Mouse (Mus musculus) heart, adult 2 months (tissue): Measurements from ENCODE around the gene Prss12. TPM values are rescaled to one million over a fixed set of nuclear protein-coding genes. Genes with fewer than 3 reads are reported as not detected.

Experiments used
- DNase-seq, 2 experiments: peaks; one replicate each; pipeline ENCODE4 v3.0.0; 2021
- H3K27ac ChIP-seq: fragments of 200-600 bp; 2 replicates; pipeline ENCODE4 v1.8.1; 2022
- H3K27me3 ChIP-seq: fragments of 200-500 bp; 2 replicates; pipeline ENCODE4 v1.6.1; 2012; ENCODE audit warnings: mild to moderate bottlenecking, low read length, inconsistent platforms, mixed read lengths; ENCODE audit not compliant: control insufficient read depth, insufficient read depth
- H3K36me3 ChIP-seq: fragments of 200-500 bp; 2 replicates; pipeline ENCODE4 v1.6.1; 2012; ENCODE audit warnings: low read length, inconsistent platforms; ENCODE audit not compliant: control insufficient read depth, insufficient read depth
- H3K4me1 ChIP-seq: fragments of 200-500 bp; 2 replicates; pipeline ENCODE4 v1.6.1; 2011; ENCODE audit warnings: low read length; ENCODE audit not compliant: control insufficient read depth, insufficient read depth
- H3K4me3 ChIP-seq: fragments of 200-600 bp; 2 replicates; pipeline ENCODE4 v1.8.1; 2022
- H3K79me2 ChIP-seq: fragments of 200-500 bp; replicated peaks from 2 replicates; pipeline ENCODE4 v1.6.1; 2012; ENCODE audit warnings: mild to moderate bottlenecking, inconsistent platforms, low read length, moderate library complexity, mixed read lengths; ENCODE audit not compliant: control insufficient read depth, insufficient read depth
- H3K9ac ChIP-seq: fragments of 200-500 bp; 2 replicates; pipeline ENCODE4 v1.6.1; 2012; ENCODE audit warnings: low read depth, mild to moderate bottlenecking, control low read depth, inconsistent platforms, low read length, mixed read lengths
- CTCF ChIP-seq: fragments of 200-600 bp; IDR thresholded peaks from 2 replicates; pipeline ENCODE4 v1.8.1; 2022; ENCODE audit warnings: antibody characterized with exemption, mild to moderate bottlenecking, moderate library complexity
- EP300 ChIP-seq: fragments of 200-500 bp; IDR thresholded peaks from 2 replicates; pipeline ENCODE4 v1.6.1; 2011; ENCODE audit warnings: low read depth, low read length, control low read depth; ENCODE audit not compliant: insufficient read depth
- POLR2A ChIP-seq: fragments of 200-500 bp; IDR thresholded peaks from 2 replicates; pipeline ENCODE4 v1.6.1; 2011; ENCODE audit warnings: mild to moderate bottlenecking, low read depth, low read length, control low read depth; ENCODE audit not compliant: insufficient read depth
- WGBS: fragments of 180-500 bp; shearing (Covaris S2); methylation state at CpG from one replicate; pipeline ENCODE4 v1.1.7; 2018; 5-methylcytosine and 5-hydroxymethylcytosine counted together
- intact Hi-C: fragments of 180-260 bp; cut with DNase I; formaldehyde crosslinking; loops from one replicate; pipeline ENCODE4 v1.15.1; 2025
- polyA plus RNA-seq: library from polyadenylated mRNA; depleted of rRNA; stranded (reverse); fragments of >200 nt; gene quantifications from 2 replicates; pipeline ENCODE4 v1.2.3, GENCODE M21; 2012; rRNA removed
- total RNA-seq, 2 experiments: library from RNA; stranded (reverse); gene quantifications; 2 replicates each; pipeline ENCODE4 v1.2.3; 2021

Gene Prss12
- total and polyA plus RNA-seq, 3 experiments, result 0.55 to 0.91 (median 0.66) TPM

DNA sequence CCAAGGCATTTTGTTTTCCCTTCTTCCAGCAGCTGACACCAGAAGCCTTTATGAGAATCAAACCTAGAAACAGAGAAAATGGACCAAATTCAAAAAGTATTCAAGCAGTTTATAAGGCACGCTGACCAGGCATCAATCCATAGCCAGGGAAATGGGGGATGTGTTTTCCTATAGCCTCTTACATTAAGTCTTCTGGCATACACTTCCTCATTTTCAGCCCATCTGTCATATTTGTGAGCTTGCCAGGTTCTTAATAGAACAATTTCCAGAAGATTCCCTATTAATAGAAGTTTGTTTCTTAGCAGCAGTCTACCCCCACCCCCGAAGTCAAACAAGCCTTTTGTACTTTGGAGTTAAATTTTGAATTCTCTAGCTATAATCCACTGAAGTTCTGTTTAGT lies 84.4 kb downstream of the Prss12 start:
- Histone ChIP-seq H3K4me3 (no peak overlapping the region), H3K36me3 (no peaks in the 10 kb centered on the region), H3K27me3 (no peaks in the 10 kb centered on the region), H3K4me1 (no peaks in the 10 kb centered on the region), H3K9ac (no peak overlapping the region), H3K79me2 (no peaks in the 10 kb centered on the region), H3K27ac (no peak overlapping the region)
- TF ChIP-seq POLR2A (no peak), CTCF (no peak), EP300 (no peak)
- intact Hi-C loops, result no loop called here
- DNase-seq, result no peak
- WGBS, result 41% methylated on average over 2 of the region's 2 CpGs

DNA sequence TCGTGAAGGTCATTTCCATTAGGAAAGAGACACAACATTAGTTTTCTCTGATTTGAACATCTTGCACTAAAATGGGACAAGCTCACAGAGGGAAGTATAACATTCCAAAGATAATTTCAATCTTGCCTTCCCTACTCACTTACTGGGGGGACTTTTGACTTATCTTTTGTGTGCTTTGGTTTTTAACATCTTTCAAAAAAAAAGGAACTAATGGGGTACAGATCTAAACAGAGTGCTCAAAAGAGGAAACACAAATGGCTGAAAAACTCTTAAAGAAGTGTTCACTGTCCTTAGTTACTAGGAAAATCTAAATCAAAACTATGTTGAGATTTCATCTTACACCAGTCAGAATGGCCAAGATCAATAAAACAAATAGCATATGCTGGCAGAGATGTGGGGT lies 90.6 kb downstream of the Prss12 start:
- WGBS, result 74% methylated on average over 1 of the region's 1 CpGs
- H3K27ac ChIP-seq, result no peak overlapping the region
- intact Hi-C loops, result no loop called here
- TF ChIP-seq CTCF (no peak), POLR2A (no peak), EP300 (no peak)
- no peak overlapping the region for H3K9ac ChIP-seq
- no peaks in the 10 kb centered on the region for H3K79me2 ChIP-seq
- no peaks in the 10 kb centered on the region for H3K4me1 ChIP-seq
- no peak overlapping the region for H3K4me3 ChIP-seq
- H3K36me3 ChIP-seq, result no peaks in the 10 kb centered on the region
- no peaks in the 10 kb centered on the region for H3K27me3 ChIP-seq
- DNase-seq, result no peak

DNA sequence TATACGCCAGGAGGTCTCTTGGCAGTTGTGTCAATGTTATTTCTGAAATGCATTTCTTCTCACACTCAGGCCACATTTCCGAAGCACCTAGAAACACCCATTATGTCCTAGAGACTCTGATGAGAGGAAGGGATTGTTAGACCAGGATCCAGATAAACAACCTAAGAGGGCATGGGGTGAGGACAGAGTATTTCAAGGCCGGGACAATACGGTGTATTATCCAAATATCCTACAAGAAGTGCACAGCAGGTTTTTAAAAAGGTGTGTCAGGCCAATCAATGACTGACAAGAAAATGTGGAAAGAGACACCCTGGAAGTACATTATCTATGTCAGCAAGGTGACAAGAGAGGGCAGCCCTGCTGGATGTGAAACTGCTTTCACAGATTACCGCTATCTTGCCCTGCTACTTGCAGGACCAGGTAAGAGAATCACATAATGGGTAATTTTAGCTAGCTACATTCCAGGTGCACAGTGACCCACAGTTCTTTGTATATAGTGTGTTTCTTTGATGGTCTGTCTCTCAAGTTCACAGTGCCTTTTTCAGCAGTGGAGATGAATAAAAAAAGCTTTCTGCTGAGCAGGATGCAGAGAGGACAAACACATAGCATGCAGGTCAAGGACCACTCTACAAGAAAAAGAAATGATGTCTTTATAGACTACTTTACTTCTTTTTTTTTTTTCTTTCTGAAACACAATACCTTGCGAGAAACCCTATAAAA lies 97.0 kb downstream of the Prss12 start:
- no peaks in the 10 kb centered on the region for H3K36me3 ChIP-seq
- no peak for DNase-seq
- no peak overlapping the region for H3K27ac ChIP-seq
- H3K4me1 ChIP-seq, result no peaks in the 10 kb centered on the region
- H3K4me3 ChIP-seq, result no peak overlapping the region
- H3K9ac ChIP-seq, result no peak overlapping the region
- no peaks in the 10 kb centered on the region for H3K79me2 ChIP-seq
- intact Hi-C loops, result no loop called here
- WGBS, result 82% methylated on average over 6 of the region's 6 CpGs
- TF ChIP-seq EP300 (no peak), CTCF (no peak), POLR2A (no peak)
- H3K27me3 ChIP-seq, result no peaks in the 10 kb centered on the region

DNA sequence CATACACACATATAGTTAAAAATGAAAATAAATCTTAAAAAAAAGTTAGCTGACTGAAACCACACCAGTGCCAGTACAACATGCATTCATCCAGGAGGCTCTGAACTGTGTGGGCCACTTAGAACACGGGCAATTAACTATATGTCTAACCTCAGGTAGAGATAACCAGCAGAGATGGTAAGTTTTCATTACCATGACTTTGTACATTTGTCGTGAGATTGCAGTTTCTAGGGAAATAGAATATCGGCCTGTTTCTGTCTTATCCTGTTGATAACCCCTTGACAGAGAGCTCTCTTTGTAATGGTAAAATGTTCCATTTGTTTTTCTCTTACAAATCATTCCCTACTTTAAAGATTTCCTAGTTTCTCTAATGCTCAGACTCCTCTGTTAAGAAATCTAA lies 103.8 kb downstream of the Prss12 start:
- no peaks in the 10 kb centered on the region for H3K4me1 ChIP-seq
- H3K9ac ChIP-seq, result no peak overlapping the region
- H3K36me3 ChIP-seq, result no peaks in the 10 kb centered on the region
- no peak overlapping the region for H3K4me3 ChIP-seq
- no peaks in the 10 kb centered on the region for H3K79me2 ChIP-seq
- intact Hi-C loops, result no loop called here
- TF ChIP-seq POLR2A, result no peak
- TF ChIP-seq EP300, result no peak
- no peak for TF ChIP-seq CTCF
- no peaks in the 10 kb centered on the region for H3K27me3 ChIP-seq
- no peak for DNase-seq
- 34% methylated on average over 3 of the region's 3 CpGs for WGBS
- no peak overlapping the region for H3K27ac ChIP-seq

DNA sequence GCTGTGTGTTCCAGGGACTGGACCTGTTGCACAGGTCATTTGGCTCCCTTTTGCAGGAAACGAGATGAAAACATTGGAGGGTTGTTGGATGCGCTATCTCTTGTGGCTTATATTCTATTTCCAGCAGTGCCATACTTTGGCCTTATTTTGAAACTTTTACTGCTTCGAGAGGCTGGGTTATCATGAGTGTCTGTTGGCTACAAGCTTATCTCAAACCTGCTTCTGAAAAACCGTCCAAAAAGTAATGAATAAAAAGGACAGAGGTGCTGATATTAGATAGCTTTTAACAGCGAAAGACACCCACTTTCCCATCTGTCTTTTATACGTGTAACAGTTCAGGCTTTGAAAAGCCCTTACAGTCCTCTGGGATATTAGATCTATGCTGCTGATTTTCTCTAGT lies 107.2 kb downstream of the Prss12 start:
- Histone ChIP-seq H3K79me2 (no peaks in the 10 kb centered on the region), H3K4me3 (no peak overlapping the region), H3K27me3 (no peaks in the 10 kb centered on the region), H3K36me3 (no peaks in the 10 kb centered on the region), H3K27ac (no peak overlapping the region), H3K9ac (no peak overlapping the region), H3K4me1 (no peaks in the 10 kb centered on the region)
- intact Hi-C loops, result no loop called here
- no peak for TF ChIP-seq POLR2A
- TF ChIP-seq CTCF, result no peak
- TF ChIP-seq EP300, result no peak
- 50% methylated on average over 6 of the region's 6 CpGs for WGBS
- DNase-seq, result no peak

DNA sequence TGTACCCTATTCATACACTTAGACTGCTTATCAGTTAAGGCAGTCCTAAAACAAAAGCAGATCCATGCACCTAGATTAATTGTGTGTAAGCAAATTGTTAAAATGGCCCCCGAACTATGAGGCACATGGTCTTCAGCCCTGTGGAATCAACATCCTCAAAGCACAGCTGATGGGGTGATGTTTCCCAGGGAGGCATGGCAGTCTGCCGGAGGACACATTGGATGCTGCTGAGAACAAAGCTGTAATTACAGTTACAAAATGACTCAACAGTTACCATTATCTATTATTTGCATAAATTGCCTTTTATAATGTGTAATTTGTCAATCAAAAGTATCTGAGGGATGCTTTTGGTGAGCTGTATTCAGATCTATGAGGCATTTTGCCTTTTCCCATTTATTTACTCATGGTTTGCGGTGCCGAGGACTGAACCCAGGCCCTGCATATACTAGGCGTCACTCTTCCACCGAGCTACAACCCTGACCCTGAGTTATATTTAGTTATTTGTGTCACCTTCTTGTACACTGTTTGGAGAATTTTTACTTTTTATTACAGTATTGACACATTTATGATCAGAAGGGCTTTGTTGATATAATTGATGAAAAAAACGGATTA lies 108.6 kb downstream of the Prss12 start:
- TF ChIP-seq CTCF (no peak), POLR2A (no peak), EP300 (no peak)
- Histone ChIP-seq H3K79me2 (no peaks in the 10 kb centered on the region), H3K9ac (no peak overlapping the region), H3K27ac (no peak overlapping the region), H3K36me3 (no peaks in the 10 kb centered on the region), H3K4me3 (no peak overlapping the region), H3K27me3 (no peaks in the 10 kb centered on the region), H3K4me1 (no peaks in the 10 kb centered on the region)
- WGBS, result 85% methylated on average over 7 of the region's 7 CpGs
- intact Hi-C loops, result no loop called here
- no peak for DNase-seq

Other genes starting within 250 kb of the Prss12 start
- gene Synpo2, start 210.8 kb upstream of the Prss12 start, total RNA-seq, result 10 to 100 TPM; 85.8 to 97.5 TPM
- 19.3 and 27.6 TPM in 2 replicates for gene Synpo2, start 210.8 kb upstream of the Prss12 start, polyA plus RNA-seq
- 10 to 100 TPM; 32.9 to 35.9 TPM for gene Sec24d, start 179.5 kb upstream of the Prss12 start, total RNA-seq
- gene Sec24d, start 179.5 kb upstream of the Prss12 start, polyA plus RNA-seq, result 32.9 and 39.6 TPM in 2 replicates
- 10 to 100 TPM; 11.6 to 13.9 TPM for gene Mettl14, start 60.8 kb upstream of the Prss12 start, total RNA-seq
- gene Mettl14, start 60.8 kb upstream of the Prss12 start, polyA plus RNA-seq, result 5.4 and 7.6 TPM in 2 replicates
- gene Ndst3, start 243.9 kb downstream of the Prss12 start, total RNA-seq, result under 1 TPM; 0.07 to 0.10 TPM
- gene Ndst3, start 243.9 kb downstream of the Prss12 start, polyA plus RNA-seq, result 0.04 and 0.23 TPM in 2 replicates